Mouse (Mus musculus) kidney, adult 18-20 months (tissue): ENCODE data around the gene Hjurp.

ENCODE experiments used
- DNase-seq: peaks from one replicate; pipeline ENCODE4 v3.0.0; 2021

Gene Hjurp

GRCm38 (mm10) chr1:88219054-88219453 lies 58.4 kb downstream of the Hjurp start:
- DNase-seq, result no peak

- no peak for DNase-seq
These were observed 58.8 kb downstream of the Hjurp start for GRCm38 (mm10) chr1:88218591-88218990.

GRCm38 (mm10) chr1:88218051-88218450 lies 59.4 kb downstream of the Hjurp start:
- no peak for DNase-seq

GRCm38 (mm10) chr1:88217576-88217975 lies 59.9 kb downstream of the Hjurp start:
- DNase-seq, result no peak

- DNase-seq, result no peak
These were observed 60.3 kb downstream of the Hjurp start for GRCm38 (mm10) chr1:88217144-88217543.

- no peak for DNase-seq
These were observed 60.9 kb downstream of the Hjurp start for GRCm38 (mm10) chr1:88216551-88216950.

- DNase-seq, result no peak
These were observed 61.7 kb downstream of the Hjurp start for GRCm38 (mm10) chr1:88215466-88216380.

- DNase-seq, result no peak
These were observed 62.9 kb downstream of the Hjurp start for GRCm38 (mm10) chr1:88214462-88214952.

GRCm38 (mm10) chr1:88213766-88214461 lies 63.5 kb downstream of the Hjurp start:
- DNase-seq, result no peak

GRCm38 (mm10) chr1:88213061-88213460 lies 64.4 kb downstream of the Hjurp start:
- DNase-seq, result no peak
